Mouse (Mus musculus) kidney, postnatal 14 days (tissue): ENCODE results near the gene Ptprj.
A peak's percentile ranks its signal among the peaks of the same experiment; 100 is the strongest.
"Not testable (repeated sequence)": the region's sequence is repeated elsewhere in the genome, so short reads cannot be mapped to it uniquely, and the experiment has no call there.

Experiments
- DNase-seq: peaks from one replicate; pipeline ENCODE4 v3.0.0; 2022; ENCODE audit warnings: mixed read lengths

The Ptprj gene

DNA sequence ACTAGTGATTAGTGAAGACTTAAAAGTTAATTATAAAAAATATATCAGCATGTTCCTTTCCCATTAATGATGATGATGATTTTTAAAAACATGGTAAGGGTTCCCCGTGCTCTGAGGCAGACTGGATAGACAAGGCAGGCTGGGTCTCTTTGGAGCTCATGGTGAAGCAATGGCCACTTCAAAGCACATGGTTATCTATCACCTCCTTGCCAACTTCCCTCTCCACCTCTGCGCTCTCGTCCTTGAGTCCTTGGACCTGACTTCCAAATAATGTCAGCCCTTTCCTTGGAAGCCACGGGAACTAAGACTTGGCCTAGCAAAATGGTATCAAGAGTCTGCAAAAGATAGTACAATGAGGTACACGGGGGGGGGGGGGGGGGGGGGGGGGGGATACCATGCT lies 103.7 kb downstream of the Ptprj start:
- no peak for DNase-seq

DNA sequence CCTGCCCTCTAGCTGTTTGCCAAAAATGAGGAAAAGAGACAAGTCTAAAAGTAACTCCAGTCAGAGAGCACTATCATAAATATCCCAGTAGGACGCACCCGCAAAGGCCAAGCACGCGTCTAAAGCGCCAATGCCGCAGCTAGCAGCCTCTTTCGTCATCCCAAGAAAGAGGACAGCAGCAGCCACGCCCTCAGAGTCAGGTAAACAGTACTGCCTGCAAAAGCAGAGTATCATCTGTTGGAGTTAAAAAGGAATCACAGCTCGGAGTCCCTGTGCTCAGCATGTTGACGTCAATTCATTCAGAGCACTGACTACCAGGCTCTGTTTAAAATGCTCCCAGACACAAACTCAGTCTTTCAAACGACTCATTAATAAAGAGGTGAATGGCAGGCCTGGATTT lies 104.1 kb downstream of the Ptprj start:
- DNase-seq = no peak

DNA sequence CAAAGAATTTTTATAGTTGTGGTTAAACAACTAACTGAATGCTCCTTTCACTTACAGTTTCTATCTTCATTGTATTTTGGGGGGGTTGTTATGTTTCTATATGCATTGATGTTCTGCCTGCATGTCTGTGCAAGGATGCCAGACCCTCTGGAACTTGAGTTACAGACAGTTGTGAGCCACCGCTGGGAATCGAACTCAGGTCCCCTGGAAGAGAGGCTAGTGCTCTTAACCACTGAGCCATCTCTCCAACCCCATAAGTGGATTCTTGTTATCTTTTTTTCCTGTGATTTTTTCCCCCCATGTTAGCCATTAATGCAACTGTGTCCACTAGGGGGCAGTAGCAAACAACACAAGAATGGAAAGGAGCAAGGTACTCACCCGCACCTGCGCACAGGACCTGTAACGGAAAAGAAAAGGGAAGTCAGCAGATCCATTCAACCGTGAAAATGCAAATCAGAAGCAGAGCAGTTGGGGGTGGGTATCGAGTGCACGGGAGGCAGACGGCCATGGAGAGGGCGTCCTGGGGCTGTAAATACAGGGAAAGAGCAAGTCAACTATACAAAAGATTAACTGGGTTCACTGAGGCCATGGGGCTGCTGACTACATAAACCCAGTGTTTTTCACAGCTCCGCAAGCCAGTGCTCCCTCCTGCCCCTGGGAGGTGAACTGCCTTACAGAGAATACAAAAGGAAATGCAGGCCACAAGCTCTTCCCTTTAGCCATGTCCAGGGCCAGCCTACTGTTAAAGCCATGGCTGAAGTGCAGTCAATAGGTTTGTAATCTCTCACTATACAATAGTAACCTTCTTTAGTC lies 105.6 kb downstream of the Ptprj start:
- peak; percentile 93 for DNase-seq

DNA sequence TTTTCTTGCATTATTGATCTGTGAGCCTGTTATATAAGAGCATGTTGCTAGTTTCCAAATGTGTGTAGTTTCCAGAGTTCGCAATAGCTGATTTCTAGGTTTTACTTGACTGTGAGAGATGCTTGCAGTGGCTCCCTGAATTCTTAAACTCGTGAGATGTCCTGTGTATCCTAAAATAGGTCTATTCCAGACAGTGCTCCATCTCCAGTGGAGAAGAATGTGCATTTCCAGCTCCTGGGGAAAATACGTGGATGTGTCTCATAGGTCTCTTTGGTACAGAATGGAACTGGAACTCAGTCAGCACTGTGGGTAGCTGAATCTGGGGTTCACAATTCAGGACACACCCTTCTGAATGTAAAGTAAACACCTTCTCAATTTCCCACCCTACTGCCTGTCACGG lies 107.7 kb downstream of the Ptprj start:
- no peak for DNase-seq

DNA sequence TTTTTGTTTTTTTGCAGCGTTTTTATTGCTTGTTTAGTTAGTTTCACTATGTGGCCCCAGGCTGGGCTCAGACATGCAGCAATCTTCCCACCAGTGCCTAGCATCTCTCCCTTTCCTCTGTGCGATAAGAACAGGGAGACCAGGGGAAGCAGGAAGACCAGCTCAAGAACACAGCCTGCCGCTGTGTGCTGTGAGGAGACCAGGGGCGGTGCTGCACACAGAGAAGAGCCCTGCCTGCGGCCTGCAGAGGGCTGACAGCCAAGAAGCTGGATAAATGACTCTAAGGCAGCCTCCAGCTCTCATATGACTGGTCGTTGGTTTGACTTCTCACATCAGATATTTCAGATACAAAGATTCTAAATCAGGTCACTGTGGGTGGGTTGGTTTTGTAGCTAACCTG lies 110.3 kb downstream of the Ptprj start:
- no peak for DNase-seq

DNA sequence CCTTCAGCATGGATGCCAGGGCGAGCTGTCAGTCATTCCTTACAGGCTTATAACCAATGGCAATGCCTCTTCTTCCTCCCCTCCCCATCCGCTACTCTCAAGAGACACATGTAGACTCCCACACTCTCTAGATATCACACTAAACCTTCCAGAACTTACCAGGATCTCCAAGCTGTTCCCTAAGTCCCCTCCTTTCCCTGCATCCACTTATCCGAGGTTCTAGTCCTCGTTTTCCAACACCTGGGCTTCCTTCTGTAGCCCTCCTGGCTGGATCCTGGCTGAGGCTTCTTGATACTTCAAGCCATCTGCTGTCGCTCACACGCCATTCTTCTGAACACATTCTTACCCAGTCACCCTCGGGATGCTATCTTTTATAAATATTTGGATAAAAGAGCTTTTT lies 114.0 kb downstream of the Ptprj start:
- DNase-seq = no peak

DNA sequence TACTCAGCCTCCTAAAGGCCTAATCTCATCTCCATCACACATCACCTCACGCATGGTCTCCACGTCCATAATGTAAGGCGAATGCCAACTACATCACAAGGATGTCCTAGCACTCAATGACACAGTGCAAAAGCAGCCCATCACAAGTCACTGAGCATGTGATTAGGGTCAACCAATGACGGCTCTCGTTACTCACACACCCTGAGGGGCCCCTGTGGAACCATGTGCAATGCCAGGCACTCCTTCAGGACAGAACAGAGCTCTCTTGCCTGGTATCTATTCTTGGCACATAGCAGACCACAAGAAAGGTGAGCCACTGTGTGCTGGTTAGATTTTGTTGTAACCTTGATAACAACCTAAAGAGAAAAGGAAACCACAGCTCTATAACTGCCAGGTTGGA lies 116.7 kb downstream of the Ptprj start:
- no peak for DNase-seq

DNA sequence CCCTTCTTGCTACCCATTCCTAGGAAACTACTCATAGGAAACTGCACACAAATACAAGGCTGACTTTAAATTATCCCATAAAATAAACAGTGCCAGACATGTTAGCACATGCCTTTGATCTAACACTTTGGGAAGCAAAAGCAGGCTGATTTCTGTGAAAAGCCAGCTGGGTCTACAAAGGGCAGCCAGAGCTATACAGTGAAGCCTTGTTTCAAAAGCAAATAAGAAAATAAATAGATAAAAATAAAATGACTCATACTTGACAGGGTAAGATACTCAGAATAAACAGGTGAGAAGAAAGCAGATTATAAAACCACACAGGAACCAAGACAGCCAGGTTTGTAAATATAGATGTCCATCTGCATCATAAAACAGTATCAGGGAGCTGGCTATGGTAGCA lies 118.2 kb downstream of the Ptprj start:
- no peak for DNase-seq

DNA sequence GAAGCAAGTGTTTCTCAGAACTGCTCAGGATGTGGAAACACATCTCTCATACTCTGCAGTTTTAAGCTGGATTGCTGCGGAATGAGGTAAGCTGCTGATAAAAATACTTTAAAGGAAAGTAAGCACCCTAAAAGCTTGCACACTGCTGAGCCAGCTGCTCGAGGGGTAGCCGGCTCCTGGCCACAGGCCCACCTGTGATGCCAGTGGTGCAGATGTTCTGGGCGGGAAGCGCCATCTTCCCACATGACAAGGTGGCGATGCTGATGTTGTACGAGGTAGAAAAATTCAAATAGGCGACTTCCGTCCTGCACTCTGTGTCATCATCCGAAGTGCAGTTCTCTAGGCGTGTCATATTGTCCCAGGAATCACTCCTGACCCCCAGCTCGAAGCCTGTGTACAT lies 122.5 kb downstream of the Ptprj start:
- no peak for DNase-seq

DNA sequence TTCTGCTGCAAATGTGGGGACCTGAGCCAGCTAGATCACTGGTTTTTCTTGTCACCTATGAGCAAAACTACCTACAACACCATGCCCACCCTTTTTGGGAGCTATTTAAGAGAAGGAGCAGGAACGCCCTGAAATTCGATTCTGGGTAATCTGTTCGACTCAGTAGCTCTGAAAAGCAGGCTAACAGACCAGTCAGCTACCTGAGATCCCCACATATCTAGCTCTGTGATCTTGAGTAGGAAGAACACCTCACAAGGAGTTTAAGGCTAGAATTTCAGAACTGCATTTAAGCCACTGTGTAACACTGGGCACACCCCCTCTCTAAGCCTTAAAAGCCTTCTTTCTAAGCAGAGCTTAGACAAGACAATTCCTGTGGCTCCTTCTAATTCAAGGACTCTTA lies 128.1 kb downstream of the Ptprj start:
- no peak for DNase-seq

DNA sequence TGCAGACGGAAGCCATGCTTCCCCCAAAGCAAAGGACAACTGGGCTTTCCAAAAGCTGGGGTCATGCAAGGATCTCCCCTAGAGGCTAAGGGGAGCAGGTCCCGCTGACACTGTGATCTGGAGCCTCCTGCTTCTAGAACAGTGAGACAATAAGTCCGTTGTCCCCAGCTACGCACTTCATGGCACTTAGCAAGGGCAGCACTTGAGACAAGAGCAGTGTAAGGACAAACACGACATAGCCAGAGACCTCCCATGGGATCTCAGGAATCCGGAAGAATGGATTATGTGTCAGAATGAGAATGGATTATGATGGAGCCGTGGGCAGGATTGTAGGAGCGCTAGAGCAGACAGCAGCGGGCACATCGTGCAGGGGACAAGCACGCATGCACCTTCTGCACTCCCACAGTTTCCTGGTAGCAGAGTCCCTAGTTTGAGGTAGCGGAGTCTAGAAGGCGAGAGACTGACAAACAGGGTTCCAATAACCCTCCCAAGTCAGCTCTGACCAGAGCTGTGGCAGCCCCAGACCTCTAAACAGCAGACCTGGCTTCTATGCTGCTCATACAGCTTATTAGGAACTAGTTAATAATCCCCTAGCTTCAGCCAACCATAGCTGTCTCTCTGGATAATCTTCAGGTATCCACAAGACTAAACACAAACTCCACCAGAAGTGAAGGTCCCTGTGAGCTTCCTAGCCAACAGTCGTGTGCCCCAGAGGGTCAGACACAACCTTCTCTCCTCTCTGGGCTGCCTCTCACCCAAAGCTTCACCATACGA lies 131.3 kb downstream of the Ptprj start:
- DNase-seq = peak; percentile 12

DNA sequence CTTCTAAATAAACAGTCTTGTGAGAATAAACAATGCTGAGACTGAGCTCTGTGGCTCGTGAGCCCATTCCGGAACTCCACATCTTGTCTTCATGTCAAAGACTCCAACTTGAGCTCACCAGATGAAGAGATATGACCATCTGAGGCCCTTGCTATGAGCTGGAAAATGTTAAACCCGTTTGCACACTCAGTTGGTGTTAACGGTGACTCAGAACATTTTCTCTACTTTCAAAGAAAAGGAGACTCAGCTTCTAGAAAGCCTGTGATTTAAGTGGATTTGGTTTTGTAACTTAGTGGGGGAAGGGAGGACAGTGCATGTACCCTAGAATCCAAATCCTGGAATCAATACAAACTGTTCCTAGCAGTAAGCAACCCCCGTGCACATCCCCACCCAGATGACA lies 136.6 kb downstream of the Ptprj start:
- no peak for DNase-seq

DNA sequence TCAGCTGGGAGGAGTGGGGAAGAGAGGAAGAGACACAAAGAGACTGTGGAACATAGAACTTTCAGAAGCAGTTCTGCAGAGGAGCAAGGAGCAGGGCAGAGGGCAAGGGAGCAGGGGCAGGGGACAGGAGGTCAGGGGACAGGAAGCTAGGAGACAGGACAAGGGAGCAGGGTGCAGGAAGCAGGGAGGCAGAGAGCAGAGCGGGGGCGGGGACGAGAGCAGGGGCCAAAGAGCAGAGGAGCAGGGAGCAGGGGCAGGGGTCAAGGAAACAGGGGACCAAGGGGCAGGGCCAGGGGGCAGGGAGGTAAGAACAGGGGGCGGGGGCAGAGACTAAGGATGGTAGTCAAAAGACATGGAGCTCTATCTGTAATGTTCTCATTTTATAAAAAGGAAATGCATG lies 138.6 kb downstream of the Ptprj start:
- DNase-seq = peak; percentile 14

DNA sequence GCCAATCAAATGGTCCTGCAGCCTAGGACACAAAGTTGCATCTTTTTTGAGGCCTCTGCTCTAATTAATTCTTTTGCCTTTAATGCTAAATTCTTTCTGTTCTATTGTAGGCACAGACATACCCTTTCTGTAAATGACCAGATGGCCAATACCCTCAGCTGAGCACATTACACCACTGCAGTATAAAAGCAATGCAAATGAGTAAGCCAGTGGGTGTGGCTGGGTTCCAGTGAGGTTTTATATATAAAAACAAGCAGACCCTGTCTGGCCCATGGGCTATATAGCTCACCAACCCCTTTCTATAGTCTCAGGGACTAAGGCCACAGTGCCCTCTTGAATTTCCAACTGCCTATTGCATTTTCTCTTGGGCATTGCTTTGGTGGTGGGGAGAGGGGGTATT lies 140.3 kb downstream of the Ptprj start:
- not testable (repeated sequence) for DNase-seq

DNA sequence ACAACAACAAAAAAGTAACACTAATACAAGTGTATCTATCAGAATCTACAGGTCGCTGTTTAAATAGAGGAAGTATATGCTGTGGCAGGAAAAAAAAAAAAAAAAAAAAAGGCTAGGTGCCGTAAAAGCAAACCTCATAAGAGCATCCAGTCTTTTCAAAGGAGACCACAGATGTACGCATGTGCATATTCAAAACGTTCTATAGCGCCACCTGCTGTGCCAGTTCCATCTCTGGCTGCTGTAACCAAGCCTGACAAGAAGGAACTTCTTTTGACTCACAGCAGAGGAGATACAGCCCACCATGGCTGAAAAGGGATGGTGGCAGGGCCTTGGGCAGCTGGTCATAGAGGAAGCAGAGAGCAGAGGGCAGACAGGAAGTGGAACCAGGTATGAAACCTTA lies 143.0 kb downstream of the Ptprj start:
- not testable (repeated sequence) for DNase-seq

DNA sequence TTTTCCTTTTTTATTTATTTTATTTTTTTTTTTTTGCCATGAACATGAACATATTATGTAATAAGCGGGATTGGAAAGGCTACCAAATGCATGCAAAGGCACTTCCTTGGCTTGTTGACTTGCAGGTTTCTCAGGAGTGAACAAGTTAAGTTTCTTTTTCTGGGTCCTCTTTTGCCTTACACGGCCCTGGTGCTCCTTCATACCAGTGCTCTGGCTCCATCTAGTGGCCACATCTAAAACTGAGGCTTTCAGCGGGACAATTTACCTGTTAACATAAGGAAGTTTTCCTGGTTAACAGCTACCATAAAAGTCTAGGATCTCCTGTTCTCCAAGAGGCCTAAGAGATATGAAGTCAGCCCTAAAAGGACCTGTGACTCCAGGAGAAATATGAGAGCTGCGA lies 150.7 kb downstream of the Ptprj start:
- not testable (repeated sequence) for DNase-seq

DNA sequence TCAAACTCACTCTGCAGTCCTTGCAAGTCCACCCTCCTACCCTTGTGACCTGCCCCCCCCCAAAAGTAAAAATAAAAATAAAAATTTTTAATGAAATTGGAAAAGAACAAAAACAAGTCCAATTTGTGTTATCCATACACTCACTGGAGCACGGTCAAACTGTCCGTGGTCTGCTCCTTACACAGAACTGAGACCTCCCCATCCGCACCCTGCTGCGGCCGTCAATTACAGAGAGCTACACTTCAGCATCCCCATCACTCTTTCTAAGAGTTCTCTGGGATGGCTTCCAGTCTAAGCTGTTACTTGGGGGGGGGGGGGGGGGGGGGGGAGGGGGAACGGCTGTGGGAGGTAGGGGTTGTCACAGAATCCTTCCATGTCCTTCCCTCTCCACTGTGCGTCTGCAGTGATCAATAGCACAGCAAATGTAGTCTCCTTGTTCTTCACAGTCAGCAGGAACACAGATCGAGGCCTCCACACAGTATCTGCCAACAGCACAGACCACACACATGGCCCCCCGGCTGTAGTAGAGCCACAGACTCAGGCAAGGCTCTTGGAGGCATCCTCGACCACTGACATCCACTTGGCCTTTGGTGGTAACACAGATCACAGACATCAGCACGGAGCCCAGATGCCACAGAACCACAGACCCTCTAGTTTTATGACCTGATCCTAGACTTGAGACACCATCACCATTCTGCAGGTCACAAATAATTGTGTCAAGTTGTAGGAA lies 151.3 kb downstream of the Ptprj start:
- not testable (repeated sequence) for DNase-seq

DNA sequence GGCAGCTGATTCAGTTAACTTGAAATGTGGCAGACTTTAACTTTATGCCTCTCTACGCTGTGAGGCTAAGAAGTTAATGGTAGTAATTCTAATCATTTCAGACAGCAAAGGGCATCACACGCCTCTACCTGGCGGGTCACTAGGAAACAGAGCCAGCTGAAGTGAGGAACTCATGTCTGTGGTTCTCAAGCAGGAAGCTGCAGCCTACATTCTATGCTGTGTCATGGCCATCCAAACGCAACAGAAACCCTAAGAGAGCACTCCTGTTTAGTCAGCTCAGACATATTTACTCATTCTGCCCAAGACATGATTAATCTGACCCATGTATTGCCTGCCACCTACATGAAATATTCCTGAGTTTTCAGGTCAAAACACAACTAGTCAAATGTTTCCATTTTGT lies 155.5 kb downstream of the Ptprj start:
- not testable (repeated sequence) for DNase-seq

DNA sequence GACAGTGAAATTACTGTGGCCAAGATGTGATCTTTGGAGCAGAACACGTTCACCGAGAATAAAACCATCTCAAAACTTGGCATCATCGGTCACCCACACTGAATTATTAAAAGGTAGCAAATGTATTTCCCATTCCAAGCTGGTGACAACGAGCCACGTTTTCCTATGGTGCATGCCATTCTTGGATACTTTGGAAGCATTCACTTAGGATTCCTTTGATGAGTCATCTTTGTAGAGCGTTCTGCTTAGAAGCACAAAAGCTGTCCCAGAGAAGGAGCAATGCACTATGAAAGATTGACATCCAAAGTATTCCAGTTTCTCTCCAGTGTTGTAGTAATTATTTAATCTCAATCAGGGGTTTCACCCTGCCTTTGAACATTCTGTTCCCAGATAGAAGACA lies 158.2 kb downstream of the Ptprj start:
- DNase-seq = not testable (repeated sequence)

DNA sequence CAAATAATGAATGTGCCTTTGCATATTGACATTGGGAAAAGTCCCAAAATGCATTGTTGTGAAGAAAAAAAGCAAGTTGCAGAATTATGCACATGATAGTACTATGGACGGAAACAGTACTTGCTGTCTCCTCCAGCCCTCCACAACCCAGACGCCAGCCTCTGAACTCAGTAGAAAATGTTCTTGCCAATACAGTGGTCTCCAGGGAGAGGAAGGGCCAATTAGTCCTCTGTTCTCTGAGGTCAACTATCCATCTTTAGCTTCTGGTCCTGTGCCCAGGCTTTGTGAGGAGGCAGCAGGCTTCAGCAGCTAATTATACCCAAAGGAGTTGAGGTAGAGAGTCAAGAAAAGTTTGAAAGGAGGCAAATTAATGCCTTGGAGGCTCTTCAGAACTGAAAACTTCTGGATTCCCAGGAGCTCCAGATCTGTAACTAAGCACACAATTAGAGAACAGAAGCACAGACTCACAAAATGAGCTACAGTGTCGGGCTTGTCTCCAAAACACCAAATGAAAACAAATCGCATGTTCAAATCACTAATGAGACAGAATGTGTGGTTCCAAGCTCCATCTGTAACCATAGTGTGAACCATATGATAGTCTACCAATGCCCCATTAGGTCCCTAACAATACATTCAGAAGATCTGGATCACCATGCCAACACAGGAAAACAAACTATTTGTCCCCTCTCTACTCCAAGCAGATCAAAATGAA lies 166.2 kb downstream of the Ptprj start:
- peak; percentile 5 for DNase-seq

DNA sequence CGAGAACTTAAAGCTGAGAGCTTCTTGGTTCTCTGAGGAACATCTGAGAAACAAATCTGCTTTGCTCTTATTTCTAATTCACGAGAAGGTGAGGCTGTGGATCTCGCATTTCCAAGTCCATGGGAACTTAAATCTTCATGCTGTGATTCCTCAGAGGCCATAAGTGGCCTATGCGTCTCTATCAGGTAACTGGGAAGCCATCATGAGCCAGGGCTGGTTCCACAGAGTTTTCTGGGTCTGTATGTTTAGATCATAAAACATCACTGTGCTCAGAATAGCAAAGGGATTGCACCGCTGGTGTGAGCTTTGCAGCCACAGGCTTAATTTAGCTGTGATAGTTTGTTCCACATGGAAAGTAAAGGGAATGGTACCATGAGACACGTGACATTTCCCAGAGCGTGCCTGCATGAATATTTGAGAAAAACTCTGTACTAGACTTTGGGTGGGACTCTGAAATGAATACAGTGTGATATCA lies 181.8 kb downstream of the Ptprj start, which contains the start of gene Olfr1274-ps:
Olfr1274-ps (plus strand) TSS at position 51 of the 475 bp plus-strand sequence.
- not testable (repeated sequence) for DNase-seq
